Mouse (Mus musculus) stomach, embryonic 15.5 days (tissue): ENCODE results near the gene Slc9a8. TPM values are rescaled to one million over a fixed set of nuclear protein-coding genes. Genes with fewer than 3 reads are reported as not detected.

ENCODE experiments used
- ATAC-seq: fragments of 200-750 bp; cut with Nextera tagmentation; 2 replicates; pipeline ENCODE4 v1.8.0; 2017; ENCODE audit warnings: low read depth, moderate number of reproducible peaks, moderate TSS enrichment; ENCODE audit not compliant: insufficient read depth, low FRiP score
- H3K27ac ChIP-seq: fragments of 300-500 bp; sonication (generic); 2 replicates; pipeline ENCODE4 v1.5.1; 2015; ENCODE audit warnings: mild to moderate bottlenecking, inconsistent platforms
- H3K27me3 ChIP-seq: fragments of 300-500 bp; sonication (generic); replicated peaks from 2 replicates; pipeline ENCODE4 v1.6.1; 2015; ENCODE audit warnings: inconsistent platforms
- H3K36me3 ChIP-seq: fragments of 300-500 bp; sonication (generic); 2 replicates; pipeline ENCODE4 v1.6.1; 2015; ENCODE audit warnings: inconsistent platforms
- H3K4me1 ChIP-seq: fragments of 300-500 bp; sonication (generic); 2 replicates; pipeline ENCODE4 v1.6.1; 2015; ENCODE audit warnings: inconsistent platforms
- H3K4me2 ChIP-seq: fragments of 300-500 bp; sonication (generic); 2 replicates; pipeline ENCODE4 v1.6.1; 2015; ENCODE audit warnings: mild to moderate bottlenecking, inconsistent platforms
- H3K4me3 ChIP-seq: fragments of 300-500 bp; sonication (generic); replicated peaks from 2 replicates; pipeline ENCODE4 v1.5.1; 2015; ENCODE audit warnings: inconsistent platforms
- H3K9ac ChIP-seq: fragments of 300-500 bp; sonication (generic); 2 replicates; pipeline ENCODE4 v1.6.1; 2015; ENCODE audit warnings: inconsistent platforms
- H3K9me3 ChIP-seq: fragments of 300-500 bp; sonication (generic); 2 replicates; pipeline ENCODE4 v1.6.1; 2016; ENCODE audit warnings: inconsistent platforms
- WGBS: fragments of 180-500 bp; shearing (Covaris S2); methylation state at CpG from one replicate; pipeline ENCODE4 v1.1.7; 2015; 5-methylcytosine and 5-hydroxymethylcytosine counted together
- polyA plus RNA-seq: library from polyadenylated mRNA; unstranded; fragments of >200 nt; fragmentation: Nextera tagmentation; extraction: Ambion mirVana; gene quantifications from 2 replicates; pipeline ENCODE4 v1.2.1, GENCODE M21; 2015

Slc9a8 gene
- polyA plus RNA-seq, 1 experiment from 2014 or later, result 20.5 TPM

- H3K36me3 ChIP-seq, result peaks cover 10% of the 10 kb centered on the region
Measured at GRCm38 (mm10) chr2:167434570-167434969, 13.1 kb downstream of the Slc9a8 start.

GRCm38 (mm10) chr2:167435631-167436030, 14.1 kb downstream of the Slc9a8 start:
- no peaks in the 10 kb centered on the region for H3K9me3 ChIP-seq
- WGBS, result 92% methylated on average over 2 of the region's 2 CpGs
- H3K36me3 ChIP-seq, result peaks cover 9% of the 10 kb centered on the region

More at GRCm38 (mm10) chr2:167434570-167434969, 13.1 kb downstream of the Slc9a8 start:
- Histone ChIP-seq H3K27ac (no peak overlapping the region), H3K9ac (no peak overlapping the region), H3K4me1 (no peaks in the 10 kb centered on the region), H3K27me3 (no peaks in the 10 kb centered on the region), H3K4me3 (no peak overlapping the region), H3K4me2 (no peak overlapping the region), H3K9me3 (no peaks in the 10 kb centered on the region)
- 94% methylated on average over 6 of the region's 6 CpGs for WGBS
- ATAC-seq, result no peak

GRCm38 (mm10) chr2:167436371-167436770, 14.9 kb downstream of the Slc9a8 start:
- Histone ChIP-seq H3K4me1 (no peaks in the 10 kb centered on the region), H3K4me3 (no peak overlapping the region), H3K27ac (no peak overlapping the region), H3K4me2 (no peak overlapping the region), H3K36me3 (peaks cover 7% of the 10 kb centered on the region), H3K9me3 (no peaks in the 10 kb centered on the region), H3K27me3 (no peaks in the 10 kb centered on the region), H3K9ac (no peak overlapping the region)
- WGBS, result 89% methylated on average over 5 of the region's 5 CpGs
- no peak for ATAC-seq

More at GRCm38 (mm10) chr2:167435631-167436030, 14.1 kb downstream of the Slc9a8 start:
- Histone ChIP-seq H3K27ac (no peak overlapping the region), H3K9ac (no peak overlapping the region), H3K4me3 (no peak overlapping the region), H3K4me1 (no peaks in the 10 kb centered on the region), H3K27me3 (no peaks in the 10 kb centered on the region), H3K4me2 (no peak overlapping the region)
- no peak for ATAC-seq

- Histone ChIP-seq H3K9ac (no peak overlapping the region), H3K9me3 (no peaks in the 10 kb centered on the region), H3K36me3 (peaks cover 19% of the 10 kb centered on the region), H3K27me3 (no peaks in the 10 kb centered on the region), H3K4me1 (no peaks in the 10 kb centered on the region), H3K27ac (no peak overlapping the region), H3K4me3 (no peak overlapping the region), H3K4me2 (no peak overlapping the region)
- no peak for ATAC-seq
- 97% methylated on average over 3 of the region's 3 CpGs for whole genome bisulfite sequencing
Measured at GRCm38 (mm10) chr2:167439422-167439821, 17.9 kb downstream of the Slc9a8 start.

GRCm38 (mm10) chr2:167443411-167444193, 22.1 kb downstream of the Slc9a8 start:
- 93% methylated on average over 4 of the region's 4 CpGs for WGBS
- H3K4me1 ChIP-seq, result no peaks in the 10 kb centered on the region
- H3K27me3 ChIP-seq, result no peaks in the 10 kb centered on the region
- no peak for ATAC-seq
- H3K4me3 ChIP-seq, result no peak overlapping the region
- H3K9ac ChIP-seq, result no peak overlapping the region
- peaks cover 21% of the 10 kb centered on the region; the same call in 1 of the 2 replicates for H3K36me3 ChIP-seq
- no peaks in the 10 kb centered on the region for H3K9me3 ChIP-seq
- no peak overlapping the region for H3K27ac ChIP-seq
- H3K4me2 ChIP-seq, result no peak overlapping the region

GRCm38 (mm10) chr2:167445911-167446780, 24.6 kb downstream of the Slc9a8 start:
- ATAC-seq, result no peak
- H3K4me1 ChIP-seq, result no peaks in the 10 kb centered on the region
- H3K4me3 ChIP-seq, result no peak overlapping the region
- no peak overlapping the region for H3K27ac ChIP-seq
- no peaks in the 10 kb centered on the region for H3K27me3 ChIP-seq
- no peaks in the 10 kb centered on the region for H3K9me3 ChIP-seq
- no peak overlapping the region for H3K9ac ChIP-seq
- peaks cover 32% of the 10 kb centered on the region for H3K36me3 ChIP-seq
- no peak overlapping the region for H3K4me2 ChIP-seq
- WGBS, result 79% methylated on average over 20 of the region's 20 CpGs

GRCm38 (mm10) chr2:167447207-167447606, 25.7 kb downstream of the Slc9a8 start:
- peak; percentile 59; the same call in 1 of the 2 replicates for ATAC-seq
- H3K9ac ChIP-seq, result no peak overlapping the region
- H3K27me3 ChIP-seq, result no peaks in the 10 kb centered on the region
- peaks cover 34% of the 10 kb centered on the region for H3K36me3 ChIP-seq
- H3K4me3 ChIP-seq, result no peak overlapping the region
- H3K27ac ChIP-seq, result no peak overlapping the region
- no peaks in the 10 kb centered on the region for H3K9me3 ChIP-seq
- WGBS, result 88% methylated on average over 7 of the region's 7 CpGs
- H3K4me2 ChIP-seq, result no peak overlapping the region
- no peaks in the 10 kb centered on the region for H3K4me1 ChIP-seq

GRCm38 (mm10) chr2:167447629-167448028, 26.1 kb downstream of the Slc9a8 start:
- Histone ChIP-seq H3K27ac (no peak overlapping the region), H3K9me3 (no peaks in the 10 kb centered on the region), H3K27me3 (no peaks in the 10 kb centered on the region), H3K36me3 (peaks cover 33% of the 10 kb centered on the region), H3K4me2 (no peak overlapping the region), H3K4me3 (no peak overlapping the region), H3K4me1 (no peaks in the 10 kb centered on the region), H3K9ac (no peak overlapping the region)
- 90% methylated on average over 8 of the region's 8 CpGs for WGBS
- peak; percentile 92 for ATAC-seq

- H3K4me3 ChIP-seq, result no peak overlapping the region
- no peak overlapping the region for H3K27ac ChIP-seq
- H3K36me3 ChIP-seq, result peaks cover 37% of the 10 kb centered on the region; the same call in 1 of the 2 replicates
- WGBS, result 86% methylated on average over 21 of the region's 21 CpGs
- H3K4me1 ChIP-seq, result no peaks in the 10 kb centered on the region
- H3K9ac ChIP-seq, result no peak overlapping the region
- no peak overlapping the region for H3K4me2 ChIP-seq
- no peaks in the 10 kb centered on the region for H3K27me3 ChIP-seq
- no peak for ATAC-seq
- H3K9me3 ChIP-seq, result no peaks in the 10 kb centered on the region
Measured at GRCm38 (mm10) chr2:167449331-167450275, 28.1 kb downstream of the Slc9a8 start.

GRCm38 (mm10) chr2:167450647-167451046, 29.1 kb downstream of the Slc9a8 start:
- H3K36me3 ChIP-seq, result peaks cover 38% of the 10 kb centered on the region
- no peaks in the 10 kb centered on the region for H3K27me3 ChIP-seq
- WGBS, result 89% methylated on average over 8 of the region's 8 CpGs
- H3K27ac ChIP-seq, result no peak overlapping the region
- no peak overlapping the region for H3K4me3 ChIP-seq
- no peaks in the 10 kb centered on the region for H3K4me1 ChIP-seq
- no peaks in the 10 kb centered on the region for H3K9me3 ChIP-seq
- no peak for ATAC-seq
- no peak overlapping the region for H3K4me2 ChIP-seq
- no peak overlapping the region for H3K9ac ChIP-seq

- ATAC-seq, result no peak
- H3K27ac ChIP-seq, result no peak overlapping the region
- no peak overlapping the region for H3K9ac ChIP-seq
- H3K36me3 ChIP-seq, result peaks cover 44% of the 10 kb centered on the region
- no peak overlapping the region for H3K4me2 ChIP-seq
- no peaks in the 10 kb centered on the region for H3K4me1 ChIP-seq
- no peaks in the 10 kb centered on the region for H3K9me3 ChIP-seq
- WGBS, result 60% methylated on average over 3 of the region's 3 CpGs
- H3K27me3 ChIP-seq, result no peaks in the 10 kb centered on the region
- H3K4me3 ChIP-seq, result no peak overlapping the region
Measured at GRCm38 (mm10) chr2:167453814-167454213, 32.3 kb downstream of the Slc9a8 start.
